Mouse (Mus musculus) liver, adult 2 months (tissue): ENCODE measurements around the gene Atxn10. TPM values are rescaled to one million over a fixed set of nuclear protein-coding genes. Genes with fewer than 3 reads are reported as not detected.
A peak's percentile ranks its signal among the peaks of the same experiment; 100 is the strongest.

Source experiments
- DNase-seq: peaks from one replicate; pipeline ENCODE4 v3.0.0-alpha.2; 2011; ENCODE audit warnings: low read depth, low spot score; ENCODE audit errors: extremely low read depth
- H3K27ac ChIP-seq: fragments of 200-500 bp; replicated peaks from 2 replicates; pipeline ENCODE4 v1.5.1; 2012; ENCODE audit warnings: low read depth, mild to moderate bottlenecking, control low read depth, inconsistent platforms, low read length; ENCODE audit not compliant: insufficient read depth
- H3K27me3 ChIP-seq: fragments of 200-500 bp; 2 replicates; pipeline ENCODE4 v1.6.1; 2012; ENCODE audit warnings: mild to moderate bottlenecking, moderate library complexity, low read length, inconsistent platforms; ENCODE audit not compliant: control insufficient read depth, insufficient read depth
- H3K36me3 ChIP-seq: fragments of 200-500 bp; 2 replicates; pipeline ENCODE4 v1.6.1; 2012; ENCODE audit warnings: low read length, inconsistent platforms; ENCODE audit not compliant: control insufficient read depth, insufficient read depth
- H3K4me1 ChIP-seq: fragments of 200-500 bp; 2 replicates; pipeline ENCODE4 v1.6.1; 2011; ENCODE audit warnings: low read length; ENCODE audit not compliant: control insufficient read depth, insufficient read depth
- H3K4me3 ChIP-seq: fragments of 200-500 bp; 2 replicates; pipeline ENCODE4 v1.5.1; 2011; ENCODE audit warnings: low read depth, mild to moderate bottlenecking, control low read depth, low read length, moderate library complexity; ENCODE audit not compliant: insufficient read depth
- H3K79me2 ChIP-seq: fragments of 200-500 bp; 2 replicates; pipeline ENCODE4 v1.6.1; 2012; ENCODE audit warnings: inconsistent platforms, mild to moderate bottlenecking, low read length, moderate library complexity; ENCODE audit not compliant: control insufficient read depth, insufficient read depth
- H3K9ac ChIP-seq: fragments of 200-500 bp; 2 replicates; pipeline ENCODE4 v1.6.1; 2012; ENCODE audit warnings: low read depth, mild to moderate bottlenecking, control low read depth, inconsistent platforms, low read length
- CTCF ChIP-seq: fragments of 200-500 bp; IDR thresholded peaks from 2 replicates; pipeline ENCODE4 v1.5.1; 2011; ENCODE audit warnings: low read depth, low read length, control low read depth
- POLR2A ChIP-seq: fragments of 200-500 bp; IDR thresholded peaks from 2 replicates; pipeline ENCODE4 v1.6.1; 2011; ENCODE audit warnings: low read length, control low read depth; ENCODE audit not compliant: insufficient read depth; ENCODE audit errors: extremely low read depth
- WGBS: fragments of 180-500 bp; shearing (Covaris S2); methylation state at CpG from one replicate; pipeline ENCODE4 v1.1.7; 2018; 5-methylcytosine and 5-hydroxymethylcytosine counted together
- polyA plus RNA-seq: library from polyadenylated mRNA; depleted of rRNA; stranded (reverse); fragments of >200 nt; gene quantifications from 2 replicates; pipeline ENCODE4 v1.2.3, GENCODE M21; 2012
- total RNA-seq: library from RNA; depleted of rRNA; stranded (reverse); fragments of >200 nt; gene quantifications from 2 replicates; pipeline ENCODE4 v1.2.3, GENCODE M21; 2014

Gene Atxn10
- total and polyA plus RNA-seq, 2 experiments: 36.8 to 41.0 TPM

DNA sequence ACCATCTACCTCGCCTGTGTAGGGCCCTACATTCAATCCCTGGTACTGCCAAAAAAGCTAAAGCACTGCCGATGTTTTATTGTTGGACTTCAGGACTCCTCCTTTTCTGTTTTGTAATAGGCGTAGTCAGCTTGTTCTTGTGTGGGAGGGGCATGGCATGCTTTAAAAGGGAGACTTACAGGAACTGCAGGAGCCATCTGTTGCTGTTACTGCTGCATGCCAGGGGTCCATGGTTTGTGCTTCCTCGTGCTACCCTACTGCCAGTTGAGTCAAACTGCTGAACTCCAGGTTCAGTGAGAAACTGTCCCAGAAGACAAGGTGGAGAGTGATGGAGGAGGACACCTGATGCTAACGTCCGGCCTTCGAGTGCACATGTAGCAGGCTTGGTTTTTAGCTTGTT is 65.9 kb downstream of the Atxn10 start:
- TF ChIP-seq POLR2A: no peak
- TF ChIP-seq CTCF: no peak
- Histone ChIP-seq H3K4me3 (no peak overlapping the region), H3K79me2 (no peaks in the 10 kb centered on the region; the same call in 1 of the 2 replicates), H3K4me1 (no peaks in the 10 kb centered on the region), H3K36me3 (peaks cover 10% of the 10 kb centered on the region; the same call in 1 of the 2 replicates), H3K27me3 (no peaks in the 10 kb centered on the region), H3K9ac (no peak overlapping the region), H3K27ac (no peak overlapping the region)
- 74% methylated on average over 7 of the region's 7 CpGs for WGBS
- no peak for DNase-seq

DNA sequence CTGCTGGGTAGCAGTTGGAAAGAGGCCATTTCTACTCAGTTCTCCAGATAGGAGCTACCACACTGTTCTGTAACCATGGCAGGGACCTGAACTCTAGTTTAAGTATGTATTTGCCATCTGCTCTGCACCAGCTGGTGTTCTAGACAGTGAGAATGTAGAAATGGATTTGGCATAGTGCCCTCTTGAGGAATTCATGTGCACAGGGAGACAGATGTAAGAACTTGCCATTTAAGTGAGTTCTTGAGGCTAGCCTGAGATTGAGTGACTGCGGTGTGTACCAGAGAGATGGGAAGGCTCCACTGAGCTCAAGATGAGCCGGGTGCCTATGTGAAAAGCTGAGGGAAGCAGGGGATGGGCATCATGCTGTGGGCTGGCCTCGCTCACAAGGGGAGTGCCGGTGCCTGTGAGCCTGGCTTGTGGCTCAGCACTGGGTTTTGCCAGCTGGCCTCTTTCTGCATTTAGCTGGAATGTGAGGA is 67.2 kb downstream of the Atxn10 start:
- Histone ChIP-seq H3K9ac (no peak overlapping the region), H3K27me3 (no peaks in the 10 kb centered on the region), H3K79me2 (no peaks in the 10 kb centered on the region; the same call in 1 of the 2 replicates), H3K36me3 (peaks cover 10% of the 10 kb centered on the region; the same call in 1 of the 2 replicates), H3K27ac (no peak overlapping the region), H3K4me1 (no peaks in the 10 kb centered on the region), H3K4me3 (no peak overlapping the region)
- TF ChIP-seq POLR2A: no peak
- no peak for TF ChIP-seq CTCF
- peak; percentile 7 for DNase-seq
- 96% methylated on average over 4 of the region's 4 CpGs for WGBS

DNA sequence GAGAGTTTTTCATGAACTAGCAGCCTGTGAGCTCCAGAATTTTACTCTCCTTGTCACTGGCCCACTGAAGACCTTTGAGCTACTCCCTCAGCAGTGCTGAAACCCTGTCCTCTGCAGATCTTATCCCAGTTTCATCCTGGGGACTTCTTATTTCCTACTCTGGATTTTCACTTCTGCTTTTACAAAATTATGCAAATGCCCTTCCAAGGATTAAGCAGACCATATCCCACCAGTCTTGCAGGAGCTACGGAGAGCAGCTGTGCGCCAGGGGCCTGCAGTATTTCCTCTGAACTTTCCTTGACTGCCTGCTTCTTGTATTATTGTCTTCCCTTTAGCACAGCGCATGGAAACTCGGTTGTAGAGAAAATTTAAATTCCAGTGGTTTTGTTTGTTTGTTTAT is 68.7 kb downstream of the Atxn10 start:
- no peak overlapping the region for H3K27ac ChIP-seq
- no peaks in the 10 kb centered on the region for H3K4me1 ChIP-seq
- no peak overlapping the region for H3K4me3 ChIP-seq
- no peak for TF ChIP-seq CTCF
- no peak for TF ChIP-seq POLR2A
- 90% methylated on average over 4 of the region's 4 CpGs for WGBS
- H3K36me3 ChIP-seq: peaks cover 10% of the 10 kb centered on the region; the same call in 1 of the 2 replicates
- no peaks in the 10 kb centered on the region for H3K27me3 ChIP-seq
- no peaks in the 10 kb centered on the region; the same call in 1 of the 2 replicates for H3K79me2 ChIP-seq
- no peak overlapping the region for H3K9ac ChIP-seq
- DNase-seq: no peak

DNA sequence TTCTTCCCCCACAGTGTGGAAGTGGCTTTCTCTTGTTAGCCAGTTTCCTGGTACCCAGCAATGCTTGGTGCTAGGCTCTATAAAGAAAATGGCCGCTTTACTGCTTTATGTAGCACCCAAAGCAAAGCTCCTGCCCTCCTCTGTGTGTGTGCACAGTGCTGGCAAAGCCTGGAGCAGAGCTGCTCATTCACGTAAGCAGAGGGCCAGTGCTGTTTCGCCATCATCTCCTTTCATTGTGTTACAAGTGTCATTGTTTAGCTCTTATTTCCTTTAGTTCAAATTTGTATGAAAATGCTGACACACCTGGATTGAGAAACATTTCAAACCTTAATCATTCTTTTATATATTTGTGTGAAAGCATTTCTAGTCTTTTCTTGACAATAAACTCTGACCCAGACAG is 69.5 kb downstream of the Atxn10 start:
- no peaks in the 10 kb centered on the region for H3K27me3 ChIP-seq
- peaks cover 8% of the 10 kb centered on the region; the same call in 1 of the 2 replicates for H3K36me3 ChIP-seq
- H3K79me2 ChIP-seq: no peaks in the 10 kb centered on the region; the same call in 1 of the 2 replicates
- no peak for TF ChIP-seq POLR2A
- no peak for TF ChIP-seq CTCF
- H3K4me3 ChIP-seq: no peak overlapping the region
- H3K27ac ChIP-seq: no peak overlapping the region
- WGBS: 86% methylated on average over 3 of the region's 3 CpGs
- H3K4me1 ChIP-seq: no peaks in the 10 kb centered on the region
- H3K9ac ChIP-seq: no peak overlapping the region
- no peak for DNase-seq

DNA sequence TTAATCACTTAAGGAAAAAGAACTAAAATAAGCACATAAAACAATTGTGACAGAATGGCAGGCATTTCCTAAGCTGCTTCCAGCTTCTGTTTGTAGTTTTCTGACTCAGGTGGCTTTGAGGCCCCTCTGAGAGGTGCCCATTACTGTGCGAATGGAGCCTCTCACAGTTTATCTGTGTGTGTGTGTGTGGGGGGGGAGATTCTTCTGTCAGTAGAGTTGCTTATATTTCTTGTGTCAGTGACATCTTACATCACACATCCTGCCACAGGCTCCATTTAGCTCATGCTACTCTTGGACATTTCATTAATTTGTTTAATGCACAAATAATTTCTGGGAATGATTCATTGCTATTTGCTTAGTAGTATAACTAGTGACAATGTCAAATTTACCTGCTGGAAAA is 70.8 kb downstream of the Atxn10 start:
- H3K9ac ChIP-seq: no peak overlapping the region
- peaks cover 2% of the 10 kb centered on the region; the same call in 1 of the 2 replicates for H3K36me3 ChIP-seq
- no peak overlapping the region for H3K27ac ChIP-seq
- H3K4me1 ChIP-seq: no peaks in the 10 kb centered on the region
- WGBS: 94% methylated on average over 1 of the region's 1 CpGs
- TF ChIP-seq POLR2A (no peak), CTCF (no peak)
- H3K79me2 ChIP-seq: no peaks in the 10 kb centered on the region; the same call in 1 of the 2 replicates
- DNase-seq: no peak
- H3K4me3 ChIP-seq: no peak overlapping the region
- no peaks in the 10 kb centered on the region for H3K27me3 ChIP-seq

DNA sequence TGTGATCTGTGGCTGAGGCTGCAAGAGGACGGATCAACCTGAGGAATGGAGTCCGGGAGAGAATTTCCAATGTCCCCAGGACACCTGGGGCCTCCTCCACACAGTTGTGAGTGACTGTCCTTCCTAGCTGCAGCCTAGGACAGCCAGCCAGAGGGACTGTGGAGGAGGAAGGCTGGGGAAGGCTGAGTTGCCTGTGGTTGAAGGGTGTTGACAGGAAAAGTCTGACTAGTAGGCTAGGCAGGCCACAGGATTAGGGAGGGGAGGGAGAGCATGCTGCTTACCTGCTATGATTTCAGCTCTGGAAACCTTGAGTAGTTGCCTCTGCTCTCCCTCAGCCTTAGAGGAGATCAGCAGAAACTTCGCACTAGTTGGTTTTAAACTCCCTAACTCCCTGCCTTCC is 71.3 kb downstream of the Atxn10 start:
- Histone ChIP-seq H3K4me1 (no peaks in the 10 kb centered on the region), H3K27me3 (no peaks in the 10 kb centered on the region), H3K27ac (no peak overlapping the region), H3K4me3 (no peak overlapping the region), H3K36me3 (peaks cover 2% of the 10 kb centered on the region; the same call in 1 of the 2 replicates), H3K9ac (no peak overlapping the region), H3K79me2 (no peaks in the 10 kb centered on the region; the same call in 1 of the 2 replicates)
- TF ChIP-seq CTCF (no peak), POLR2A (no peak)
- DNase-seq: no peak
- WGBS: 96% methylated on average over 3 of the region's 3 CpGs
